Mouse (Mus musculus): ENCODE data around the gene Zyg11a. TPM values are rescaled to one million over a fixed set of nuclear protein-coding genes. Genes with fewer than 3 reads are reported as not detected.

The Zyg11a gene
- total and polyA plus RNA-seq, 2 experiments from 2014 or later = not detected

GRCm38 (mm10) chr4:108225341-108225872 lies 7.6 kb upstream of the Zyg11a start:
- Histone ChIP-seq H3K36me3 (ENCODE audit: insufficient read depth, low read length) (no peaks in the 10 kb centered on the region), H3K4me3 (ENCODE audit: low read depth, low read length) (no peak overlapping the region), H3K27me3 (ENCODE audit: insufficient read depth, low read length) (no peaks in the 10 kb centered on the region), H3K9ac (replicated peaks; ENCODE audit: low read length, poor library complexity, severe bottlenecking) (no peak overlapping the region), H3K4me2 (ENCODE audit: low read depth, low read length, poor library complexity, severe bottlenecking) (no peak overlapping the region), H3K4me1 (ENCODE audit: insufficient read depth, low read length) (no peaks in the 10 kb centered on the region), H3K27ac (ENCODE audit: low read depth, low read length) (no peak overlapping the region), H3K9me3 (ENCODE audit: low read length) (no peaks in the 10 kb centered on the region)
- DNase-seq (ENCODE audit: low spot score) = no peak
- 42% methylated on average over 3 of the region's 3 CpGs for WGBS
- no peak for TF ChIP-seq CTCF (IDR thresholded peaks at IDR 0.05)
- ATAC-seq (ENCODE audit: low FRiP score) = no peak

GRCm38 (mm10) chr4:108222507-108222906 lies 4.7 kb upstream of the Zyg11a start:
- no peak overlapping the region for H3K4me2 ChIP-seq (ENCODE audit: low read depth, low read length, poor library complexity, severe bottlenecking)
- no peak overlapping the region for H3K4me3 ChIP-seq (ENCODE audit: low read depth, low read length)
- no peaks in the 10 kb centered on the region for H3K36me3 ChIP-seq (ENCODE audit: insufficient read depth, low read length)
- no peak overlapping the region for H3K9ac ChIP-seq (replicated peaks; ENCODE audit: low read length, poor library complexity, severe bottlenecking)
- DNase-seq (ENCODE audit: low spot score) (no peak), ATAC-seq (ENCODE audit: low FRiP score) (no peak)
- H3K27ac ChIP-seq (ENCODE audit: low read depth, low read length) = no peak overlapping the region
- 74% methylated on average over 5 of the region's 5 CpGs for WGBS
- no peaks in the 10 kb centered on the region for H3K9me3 ChIP-seq (ENCODE audit: low read length)
- TF ChIP-seq CTCF (IDR thresholded peaks at IDR 0.05) = no peak
- H3K4me1 ChIP-seq (ENCODE audit: insufficient read depth, low read length) = no peaks in the 10 kb centered on the region
- peaks cover 7% of the 10 kb centered on the region for H3K27me3 ChIP-seq (ENCODE audit: insufficient read depth, low read length)

- H3K27me3 ChIP-seq (ENCODE audit: insufficient read depth, low read length) = peaks cover 12% of the 10 kb centered on the region
- no peak for DNase-seq (ENCODE audit: low spot score)
Observed at GRCm38 (mm10) chr4:108219019-108219418, 1.2 kb upstream of the Zyg11a start.

DNA sequence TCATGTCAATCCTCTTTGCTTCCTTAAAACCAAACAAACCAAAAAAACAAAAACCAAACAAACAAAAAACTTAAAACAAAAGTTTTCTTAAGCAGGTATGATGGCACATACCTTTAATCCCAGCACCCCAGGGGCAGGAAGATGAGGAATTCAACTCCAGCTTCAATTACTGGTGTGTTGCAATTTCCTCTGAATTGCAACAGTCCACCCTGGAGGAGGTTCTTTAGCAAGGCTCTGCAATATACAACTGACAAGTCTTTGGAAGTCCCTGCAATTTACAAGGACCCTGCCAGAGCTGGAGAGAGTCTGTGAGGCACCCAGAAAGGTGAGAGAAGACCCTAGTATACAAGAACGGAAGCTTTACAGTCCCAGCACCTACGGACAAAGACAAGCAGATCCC lies 4.8 kb downstream of the Zyg11a start:
- Histone ChIP-seq H3K27me3 (ENCODE audit: insufficient read depth, low read length) (peaks cover 4% of the 10 kb centered on the region), H3K36me3 (ENCODE audit: insufficient read depth, low read length) (no peaks in the 10 kb centered on the region), H3K9me3 (ENCODE audit: low read length) (no peaks in the 10 kb centered on the region), H3K4me1 (ENCODE audit: insufficient read depth, low read length) (no peaks in the 10 kb centered on the region), H3K4me2 (ENCODE audit: low read depth, low read length, poor library complexity, severe bottlenecking) (no peak overlapping the region), H3K27ac (ENCODE audit: low read depth, low read length) (no peak overlapping the region), H3K9ac (replicated peaks; ENCODE audit: low read length, poor library complexity, severe bottlenecking) (no peak overlapping the region), H3K4me3 (ENCODE audit: low read depth, low read length) (no peak overlapping the region)
- no peak for TF ChIP-seq CTCF (IDR thresholded peaks at IDR 0.05)
- ATAC-seq (ENCODE audit: low FRiP score) (no peak), DNase-seq (ENCODE audit: low spot score) (no peak)
- WGBS = 86% methylated on average over 2 of the region's 2 CpGs

More at GRCm38 (mm10) chr4:108219019-108219418, 1.2 kb upstream of the Zyg11a start:
- Histone ChIP-seq H3K9ac (replicated peaks; ENCODE audit: low read length, poor library complexity, severe bottlenecking) (no peak overlapping the region), H3K27ac (ENCODE audit: low read depth, low read length) (no peak overlapping the region), H3K36me3 (ENCODE audit: insufficient read depth, low read length) (no peaks in the 10 kb centered on the region), H3K4me2 (ENCODE audit: low read depth, low read length, poor library complexity, severe bottlenecking) (no peak overlapping the region), H3K4me1 (ENCODE audit: insufficient read depth, low read length) (no peaks in the 10 kb centered on the region), H3K9me3 (ENCODE audit: low read length) (no peaks in the 10 kb centered on the region), H3K4me3 (ENCODE audit: low read depth, low read length) (no peak overlapping the region)
- 15% methylated on average over 9 of the region's 9 CpGs for WGBS
- TF ChIP-seq CTCF (IDR thresholded peaks at IDR 0.05) = no peak
- ATAC-seq (ENCODE audit: low FRiP score) = no peak

GRCm38 (mm10) chr4:108204629-108205028 lies 13.2 kb downstream of the Zyg11a start:
- ATAC-seq (ENCODE audit: low FRiP score) = no peak
- Histone ChIP-seq H3K36me3 (ENCODE audit: insufficient read depth, low read length) (no peaks in the 10 kb centered on the region), H3K27me3 (ENCODE audit: insufficient read depth, low read length) (no peaks in the 10 kb centered on the region), H3K9ac (replicated peaks; ENCODE audit: low read length, poor library complexity, severe bottlenecking) (no peak overlapping the region), H3K27ac (ENCODE audit: low read depth, low read length) (no peak overlapping the region), H3K4me3 (ENCODE audit: low read depth, low read length) (no peak overlapping the region), H3K4me1 (ENCODE audit: insufficient read depth, low read length) (no peaks in the 10 kb centered on the region), H3K9me3 (ENCODE audit: low read length) (no peaks in the 10 kb centered on the region), H3K4me2 (ENCODE audit: low read depth, low read length, poor library complexity, severe bottlenecking) (no peak overlapping the region)
- WGBS = 92% methylated on average over 6 of the region's 6 CpGs
- DNase-seq (ENCODE audit: low spot score) = no peak
- TF ChIP-seq CTCF (IDR thresholded peaks at IDR 0.05) = no peak

DNA sequence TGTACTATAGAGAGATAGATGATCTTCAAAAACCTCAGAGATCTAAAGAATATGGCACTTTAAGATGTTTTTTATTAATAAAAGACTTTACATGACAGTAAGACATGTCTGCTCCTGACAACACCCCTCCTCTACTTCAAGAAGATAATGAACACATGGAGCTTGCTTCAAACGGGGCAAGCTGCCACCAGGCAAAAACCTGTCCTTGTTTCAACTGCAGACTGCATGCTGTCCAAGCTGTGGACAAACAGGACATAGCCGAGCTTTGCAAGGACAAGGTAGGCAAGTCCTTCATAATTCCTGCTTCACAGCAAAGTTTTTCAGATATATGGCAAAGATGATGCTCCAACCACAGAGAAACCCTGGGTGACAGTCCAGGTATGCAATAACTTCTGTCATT lies 18.6 kb downstream of the Zyg11a start:
- DNase-seq (ENCODE audit: low spot score) = no peak
- Histone ChIP-seq H3K4me1 (ENCODE audit: insufficient read depth, low read length) (no peaks in the 10 kb centered on the region), H3K9ac (replicated peaks; ENCODE audit: low read length, poor library complexity, severe bottlenecking) (no peak overlapping the region), H3K4me3 (ENCODE audit: low read depth, low read length) (no peak overlapping the region), H3K27me3 (ENCODE audit: insufficient read depth, low read length) (no peaks in the 10 kb centered on the region), H3K36me3 (ENCODE audit: insufficient read depth, low read length) (no peaks in the 10 kb centered on the region), H3K4me2 (ENCODE audit: low read depth, low read length, poor library complexity, severe bottlenecking) (no peak overlapping the region), H3K9me3 (ENCODE audit: low read length) (no peaks in the 10 kb centered on the region), H3K27ac (ENCODE audit: low read depth, low read length) (no peak overlapping the region)
- 77% methylated on average over 2 of the region's 2 CpGs for WGBS
- no peak for ATAC-seq (ENCODE audit: low FRiP score)
- TF ChIP-seq CTCF (IDR thresholded peaks at IDR 0.05) = no peak
